In genomic region chr6:5304956-5305355, GRCm38 (mm10) we compare ENCODE assay signal across 27 mouse cellular contexts. TPM values are rescaled to one million over a fixed set of nuclear protein-coding genes. Genes with fewer than 3 reads are reported as not detected.
A peak's percentile ranks its signal among the peaks of the same experiment; 100 is the strongest.
DNase-seq lines count a peak whose midpoint lies in the region; ATAC-seq lines count a peak whose summit lies in the region.
"Had no signal": no experiment of that assay in that cellular context is flagged by ENCODE, and none has a peak within 500 bp of the region (broad histone marks: within the 10 kb centered on the region; RNA-seq: fewer than 3 reads in every experiment).

No protein-coding gene starts in this region.

- no peak overlapping the region for H3K27ac ChIP-seq in kidney, embryonic 14.5 days (ENCODE audit: low read depth, low read length)
- H3K27ac ChIP-seq: embryonic facial prominence, embryonic 10.5 days; embryonic facial prominence, embryonic 13.5 days; forebrain, embryonic 12.5 days; forebrain, embryonic 15.5 days; heart, embryonic 15.5 days; hindbrain, embryonic 10.5 days; hindbrain, embryonic 13.5 days had no signal

- no peaks in the 10 kb centered on the region for H3K4me1 ChIP-seq in kidney, embryonic 14.5 days (ENCODE audit: control insufficient read depth, insufficient read depth, low read length)
- H3K4me1 ChIP-seq: embryonic facial prominence, embryonic 10.5 days; embryonic facial prominence, embryonic 13.5 days; forebrain, embryonic 12.5 days; forebrain, embryonic 15.5 days; heart, embryonic 12.5 days; heart, embryonic 15.5 days; hindbrain, embryonic 13.5 days had no signal

- H3K9me3 ChIP-seq in kidney, embryonic 14.5 days (ENCODE audit: control insufficient read depth, low read length), result no peaks in the 10 kb centered on the region
- H3K9me3 ChIP-seq: embryonic facial prominence, embryonic 10.5 days; forebrain, embryonic 12.5 days; forebrain, embryonic 15.5 days; heart, embryonic 12.5 days; heart, embryonic 15.5 days; hindbrain, embryonic 10.5 days; hindbrain, embryonic 13.5 days had no signal

- H3K4me2 ChIP-seq in kidney, embryonic 14.5 days (replicated peaks; ENCODE audit: low read depth, low read length), result no peak overlapping the region
- H3K4me2 ChIP-seq: embryonic facial prominence, embryonic 13.5 days; forebrain, embryonic 12.5 days; forebrain, embryonic 15.5 days; heart, embryonic 12.5 days; heart, embryonic 15.5 days; hindbrain, embryonic 13.5 days had no signal

- no peaks in the 10 kb centered on the region for H3K36me3 ChIP-seq in kidney, embryonic 14.5 days (ENCODE audit: control insufficient read depth, insufficient read depth, low read length)
- H3K36me3 ChIP-seq: embryonic facial prominence, embryonic 10.5 days; embryonic facial prominence, embryonic 13.5 days; forebrain, embryonic 12.5 days; forebrain, embryonic 15.5 days; heart, embryonic 12.5 days; heart, embryonic 15.5 days; hindbrain, embryonic 10.5 days; hindbrain, embryonic 13.5 days had no signal

- peaks cover 4% of the 10 kb centered on the region; the same call in 1 of the 2 replicates for H3K27me3 ChIP-seq in kidney, embryonic 14.5 days (ENCODE audit: control insufficient read depth, insufficient read depth, low read length)
- H3K27me3 ChIP-seq: embryonic facial prominence, embryonic 13.5 days; forebrain, embryonic 12.5 days; forebrain, embryonic 15.5 days; heart, embryonic 12.5 days; heart, embryonic 15.5 days had no signal

- no peak overlapping the region for H3K4me3 ChIP-seq in kidney, embryonic 14.5 days (ENCODE audit: low read length)
- H3K4me3 ChIP-seq: embryonic facial prominence, embryonic 10.5 days; embryonic facial prominence, embryonic 13.5 days; erythroblast, embryonic 14.5 days; forebrain, embryonic 12.5 days; forebrain, embryonic 15.5 days; heart, embryonic 12.5 days; heart, embryonic 15.5 days; hindbrain, embryonic 10.5 days; hindbrain, embryonic 13.5 days had no signal

- WGBS in kidney, embryonic 14.5 days, result 88% methylated on average over 8 of the region's 8 CpGs

- intact Hi-C loops in gastrocnemius, postnatal 14 days (cut with DNase I; ENCODE audit: low total_unique reads), result no loop called here

- ATAC-seq in kidney, embryonic 14.5 days (ENCODE audit: low FRiP score, low TSS enrichment), result no peak
- ATAC-seq: activated CD4-positive, CD25-positive, alpha-beta regulatory T cell, adult 4 months; forebrain, embryonic 15.5 days had no signal

- DNase-seq in heart, adult 11 months, result peak; percentile 55
- no peak for DNase-seq in heart, adult 9 months (ENCODE audit: low spot score in 2 of 2)
- peak; percentile 8 for DNase-seq in kidney, adult 18-20 months
- DNase-seq in kidney, adult 9 months, result peak; percentile 55
- DNase-seq in kidney, postnatal 14 days, result no peak
- no peak for DNase-seq in gastrocnemius, postnatal 14 days
- DNase-seq: adrenal gland, adult 8-10 months; adrenal gland, postnatal 25 days; cerebellum, adult 11-12 months; cerebellum, adult 8-10 months; cerebellum, postnatal 10 days; cerebellum, postnatal 36 days; embryo, embryonic 11 days; gastrocnemius, postnatal 36 days; heart, postnatal 10 days; heart, postnatal 36 days had no signal

- no peak overlapping the region for H3K9ac ChIP-seq in kidney, embryonic 14.5 days (ENCODE audit: low read depth, low read length)
- H3K9ac ChIP-seq: embryonic facial prominence, embryonic 13.5 days; forebrain, embryonic 12.5 days; forebrain, embryonic 15.5 days; heart, embryonic 12.5 days; heart, embryonic 15.5 days; hindbrain, embryonic 13.5 days had no signal

RNA-seq across cellular contexts. Expression of gene Pon2, which starts 6.7 kb away (rescaled TPM):
- polyA plus RNA-seq in kidney, embryonic 14.5 days (2014; fragmentation: Nextera tagmentation; extraction: Ambion mirVana), result 23.8 and 32.6 TPM in 2 replicates
- total RNA-seq in gastrocnemius, postnatal 14 days (2021), result 10 to 100 TPM; 16.1 to 17.1 TPM

RNA-seq across cellular contexts. Expression of gene Pon3, which starts 48.9 kb away (rescaled TPM):
- polyA plus RNA-seq in kidney, embryonic 14.5 days (2014; fragmentation: Nextera tagmentation; extraction: Ambion mirVana), result 10.3 and 13.3 TPM in 2 replicates
- total RNA-seq in gastrocnemius, postnatal 14 days (2021), result 10 to 100 TPM; 20.6 to 29.9 TPM

Comparison
In these comparisons a context has a peak if more than half of its experiments do, and no peak if none do; other contexts are left out.
1. DNase-seq: peak in heart, adult 11 months (single experiment), kidney, adult 18-20 months (single experiment) and kidney, adult 9 months (single experiment); none in heart, adult 9 months (0 of 2), kidney, postnatal 14 days (single experiment) and gastrocnemius, postnatal 14 days (single experiment).